Mouse (Mus musculus) CH12.LX (cell line): ENCODE measurements around the gene Musk. TPM values are rescaled to one million over a fixed set of nuclear protein-coding genes. Genes with fewer than 3 reads are reported as not detected.

Experiments
- DNase-seq: peaks from one replicate; pipeline ENCODE4 v3.0.0-alpha.2; 2013; ENCODE audit errors: extremely low read depth
- H3K27ac ChIP-seq: 2 replicates; pipeline ENCODE4 v1.5.1; 2012; ENCODE audit warnings: low read depth, mild to moderate bottlenecking, control low read depth, moderate library complexity; ENCODE audit not compliant: insufficient read depth
- H3K27me3 ChIP-seq: replicated peaks from 2 replicates; pipeline ENCODE3; 2012; ENCODE audit warnings: inconsistent platforms
- H3K36me3 ChIP-seq, 2 experiments: replicated peaks in 1 of 2; 2 replicates each; pipeline versions ENCODE3 to v1.6.1; 2012; ENCODE audit warnings: inconsistent platforms in 1 of 2, low read length in 1 of 2, mild to moderate bottlenecking in 1 of 2, mixed read lengths in 1 of 2, moderate library complexity in 1 of 2; ENCODE audit not compliant: control insufficient read depth in 1 of 2, insufficient read depth in 1 of 2
- H3K4me1 ChIP-seq, 2 experiments: 2 replicates each; pipeline ENCODE4 v1.6.1; 2012; ENCODE audit warnings: inconsistent platforms in 1 of 2, moderate library complexity in 1 of 2; ENCODE audit not compliant: insufficient read depth in 2 of 2, control insufficient read depth in 1 of 2
- H3K4me2 ChIP-seq: 2 replicates; pipeline ENCODE4 v1.6.1; 2012; ENCODE audit warnings: low read depth, mild to moderate bottlenecking, control low read depth; ENCODE audit not compliant: poor library complexity, insufficient read depth, severe bottlenecking
- H3K4me3 ChIP-seq, 3 experiments: fragments of 150-350 bp in 1 of 3; sonication (generic) in 1 of 3; replicated peaks in 1 of 3; 2 replicates each; pipeline versions ENCODE3 to v1.5.1; 2011 to 2012; ENCODE audit warnings: low read depth in 2 of 3, low read length in 2 of 3, mild to moderate bottlenecking in 2 of 3, moderate library complexity in 2 of 3, control low read depth in 1 of 3, improper control_type of control experiment in 1 of 3, inconsistent platforms in 1 of 3, mixed read lengths in 1 of 3; ENCODE audit not compliant: poor library complexity in 1 of 3
- H3K79me2 ChIP-seq: replicated peaks from 2 replicates; pipeline ENCODE4 v1.6.1; 2012; ENCODE audit warnings: mild to moderate bottlenecking, moderate library complexity; ENCODE audit not compliant: control insufficient read depth, poor library complexity, insufficient read depth, severe bottlenecking; ENCODE audit errors: extremely low read depth
- H3K9ac ChIP-seq: 2 replicates; pipeline ENCODE4 v1.6.1; 2012; ENCODE audit warnings: low read depth, mild to moderate bottlenecking, control low read depth, moderate library complexity; ENCODE audit not compliant: insufficient read depth
- H3K9me3 ChIP-seq: replicated peaks from 2 replicates; pipeline ENCODE3; 2012; ENCODE audit warnings: low read length, inconsistent platforms, mixed read lengths
- CHD1 ChIP-seq: IDR thresholded peaks from 2 replicates; pipeline ENCODE4 v1.6.1; 2012; ENCODE audit warnings: low read depth, low read length, improper control_type of control experiment, inconsistent platforms
- CHD2 ChIP-seq: IDR thresholded peaks from 2 replicates; pipeline ENCODE4 v1.6.1; 2011; ENCODE audit warnings: low read length, improper control_type of control experiment
- E2F4 ChIP-seq: IDR thresholded peaks from 2 replicates; pipeline ENCODE4 v1.6.1; 2011; ENCODE audit warnings: low read depth, low read length, improper control_type of control experiment; ENCODE audit not compliant: insufficient replicate concordance
- ETS1 ChIP-seq: conservative IDR thresholded peaks from 2 replicates; pipeline ENCODE4 v1.6.1; 2012; ENCODE audit warnings: low read depth, mild to moderate bottlenecking, inconsistent platforms, low read length, improper control_type of control experiment, moderate library complexity
- GABPA ChIP-seq: IDR thresholded peaks from 2 replicates; pipeline ENCODE4 v1.6.1; 2012; ENCODE audit warnings: low read depth, low read length, improper control_type of control experiment, inconsistent platforms; ENCODE audit not compliant: insufficient replicate concordance
- JUN ChIP-seq: IDR thresholded peaks from 2 replicates; pipeline ENCODE4 v1.6.1; 2011; ENCODE audit warnings: low read depth, mild to moderate bottlenecking, low read length, improper control_type of control experiment, moderate library complexity; ENCODE audit not compliant: insufficient read depth
- JUND ChIP-seq: conservative IDR thresholded peaks from 2 replicates; pipeline ENCODE4 v1.6.1; 2011; ENCODE audit warnings: low read depth, low read length, improper control_type of control experiment
- KAT2A ChIP-seq: IDR thresholded peaks from 2 replicates; pipeline ENCODE4 v1.6.1; 2012; ENCODE audit warnings: low read length, improper control_type of control experiment, inconsistent platforms; ENCODE audit not compliant: insufficient replicate concordance
- MAFK ChIP-seq: IDR thresholded peaks from 2 replicates; pipeline ENCODE4 v1.6.1; 2011; ENCODE audit warnings: low read length, improper control_type of control experiment; ENCODE audit not compliant: insufficient replicate concordance
- PAX5 ChIP-seq: IDR thresholded peaks from 2 replicates; pipeline ENCODE4 v1.6.1; 2012; ENCODE audit warnings: low read length, inconsistent platforms, mixed read lengths
- POLR2A ChIP-seq: IDR thresholded peaks from 2 replicates; pipeline ENCODE4 v1.6.1; 2011; ENCODE audit warnings: low read depth, mild to moderate bottlenecking, improper control_type of control experiment, low read length
- POLR2AphosphoS2 ChIP-seq: IDR thresholded peaks from 2 replicates; pipeline ENCODE4 v1.6.1; 2011; ENCODE audit warnings: low read depth, low read length, improper control_type of control experiment
- TCF12 ChIP-seq: IDR thresholded peaks from 2 replicates; pipeline ENCODE4 v1.6.1; 2014; ENCODE audit warnings: low read depth, mild to moderate bottlenecking, inconsistent platforms, low read length, improper control_type of control experiment
- ZC3H11A ChIP-seq: IDR thresholded peaks from 2 replicates; pipeline ENCODE4 v1.6.1; 2012; ENCODE audit warnings: low read depth, mild to moderate bottlenecking, inconsistent platforms, low read length, improper control_type of control experiment
- ZMIZ1 ChIP-seq: IDR thresholded peaks from 2 replicates; pipeline ENCODE4 v1.6.1; 2012; ENCODE audit warnings: low read depth, mild to moderate bottlenecking, inconsistent platforms, low read length, improper control_type of control experiment
- ZNF384 ChIP-seq: IDR thresholded peaks from 2 replicates; pipeline ENCODE4 v1.6.1; 2012; ENCODE audit warnings: low read depth, low read length, improper control_type of control experiment, inconsistent platforms
- dilution Hi-C: fragments of 300-500 bp; cut with MboI; formaldehyde crosslinking; loops from 2 replicates; pipeline ENCODE4 v1.14.3; 2020; ENCODE audit warnings: low sequenced_read_pairs; ENCODE audit not compliant: extremely low pct_unique_long_range_greater_than_20kb, extremely low pct_ligation_motif_present
- in situ Hi-C: fragments of 300-500 bp; cut with MboI; formaldehyde crosslinking; loops from 3 replicates; pipeline ENCODE4 v1.14.3; 2019; ENCODE audit warnings: low sequenced_read_pairs, low pct_ligation_motif_present, low pct_unique_long_range_greater_than_20kb, mixed read lengths
- polyA plus RNA-seq: library from polyadenylated mRNA; unstranded; fragments of >175 nt; gene quantifications from 2 replicates; pipeline ENCODE4 v1.2.1, GENCODE M21; 2012; ENCODE audit warnings: low read depth; ENCODE audit not compliant: insufficient read length
- total RNA-seq, 2 experiments: library from RNA; depleted of rRNA; stranded (reverse); fragments of 300-350 nt in 1 of 2; fragments of >200 nt in 1 of 2; gene quantifications; 2 replicates each; pipeline ENCODE4 v1.2.3; 2012 to 2014

The Musk gene
- total and polyA plus RNA-seq, 3 experiments: not detected

DNA sequence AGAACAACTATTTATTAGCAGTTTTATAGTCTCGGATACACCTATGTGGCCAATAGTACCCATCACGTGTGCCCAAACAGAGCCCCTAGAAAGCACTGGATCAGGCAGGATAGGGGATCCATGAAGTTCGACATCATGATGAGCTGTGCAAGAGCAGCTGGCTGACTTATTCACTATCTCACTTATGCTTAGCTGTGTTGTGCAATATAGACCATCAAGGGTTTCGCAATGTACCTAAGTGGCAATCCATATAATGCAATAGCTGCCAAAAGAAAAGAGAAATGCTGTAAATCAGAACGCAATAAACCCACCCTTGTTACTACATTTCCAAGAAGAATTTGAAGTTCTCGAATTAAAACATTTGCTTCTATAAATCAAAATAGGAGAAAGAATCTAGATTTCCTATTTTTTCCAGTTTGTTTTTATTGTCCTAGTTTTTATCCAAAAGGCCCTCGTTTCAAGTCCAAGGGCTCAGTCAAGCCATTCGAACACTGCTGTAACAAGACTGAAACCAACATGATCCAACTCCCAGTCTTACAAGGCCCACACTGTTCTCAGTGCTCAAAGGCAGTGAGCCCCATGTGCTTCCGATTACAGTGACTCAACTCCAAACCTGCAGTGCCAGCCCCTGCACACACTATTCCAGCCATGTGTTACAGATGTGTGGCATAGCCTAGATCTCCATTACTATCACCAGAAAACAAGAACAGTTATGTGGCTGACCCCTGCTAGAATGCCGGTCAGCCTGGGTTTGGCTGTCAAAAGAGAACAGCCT lies 45.3 kb downstream of the Musk start:
- dilution Hi-C loops: no loop called here

DNA sequence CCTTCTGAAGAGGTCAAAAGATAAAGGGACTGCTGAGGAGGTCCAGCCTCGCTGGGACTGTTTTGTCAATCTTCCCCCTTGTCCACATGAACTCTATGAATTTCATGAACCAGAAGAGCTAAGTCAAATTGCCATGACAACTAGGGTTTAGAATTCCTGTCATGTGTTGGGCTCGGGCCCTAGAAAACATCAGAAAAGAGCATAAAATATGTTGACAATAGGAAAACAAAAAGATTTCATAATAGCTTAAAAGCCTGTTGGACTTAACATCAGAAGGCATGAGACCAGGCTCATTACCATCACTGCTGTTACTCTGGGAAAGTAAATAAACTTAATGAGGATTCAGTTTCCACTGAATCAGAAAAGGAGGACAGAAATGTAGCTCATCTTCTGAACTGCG lies 46.6 kb downstream of the Musk start:
- Histone ChIP-seq H3K4me3 (no peak overlapping the region), H3K9me3 (no peaks in the 10 kb centered on the region), H3K27me3 (no peaks in the 10 kb centered on the region), H3K27ac (no peak overlapping the region), H3K9ac (no peak overlapping the region), H3K4me1 (no peaks in the 10 kb centered on the region), H3K4me2 (no peak overlapping the region), H3K36me3 (no peaks in the 10 kb centered on the region), H3K79me2 (no peaks in the 10 kb centered on the region)
- no peak for DNase-seq
- no peak for TF ChIP-seq JUN
- no peak for TF ChIP-seq ZNF384
- no peak for TF ChIP-seq POLR2AphosphoS2
- TF ChIP-seq GABPA: no peak
- no peak for TF ChIP-seq JUND
- TF ChIP-seq ZMIZ1: no peak
- TF ChIP-seq PAX5: no peak
- no peak for TF ChIP-seq MAFK
- no peak for TF ChIP-seq ZC3H11A
- no peak for TF ChIP-seq CHD2
- in situ Hi-C loops: no loop called here
- dilution Hi-C loops: no loop called here

More for the DNA sequence above, 45.3 kb downstream of the Musk start:
- Histone ChIP-seq H3K79me2 (no peaks in the 10 kb centered on the region), H3K4me3 (no peak overlapping the region), H3K27ac (no peak overlapping the region), H3K4me2 (no peak overlapping the region)
- TF ChIP-seq POLR2A (no peak), KAT2A (no peak), TCF12 (no peak)
- TF ChIP-seq, all 38 proteins: peak for 0
- no peak for DNase-seq
- in situ Hi-C loops: no loop called here
- Histone ChIP-seq H3K27me3 (no peaks in the 10 kb centered on the region), H3K9me3 (no peaks in the 10 kb centered on the region), H3K9ac (no peak overlapping the region), H3K4me1 (no peaks in the 10 kb centered on the region), H3K36me3 (no peaks in the 10 kb centered on the region)

DNA sequence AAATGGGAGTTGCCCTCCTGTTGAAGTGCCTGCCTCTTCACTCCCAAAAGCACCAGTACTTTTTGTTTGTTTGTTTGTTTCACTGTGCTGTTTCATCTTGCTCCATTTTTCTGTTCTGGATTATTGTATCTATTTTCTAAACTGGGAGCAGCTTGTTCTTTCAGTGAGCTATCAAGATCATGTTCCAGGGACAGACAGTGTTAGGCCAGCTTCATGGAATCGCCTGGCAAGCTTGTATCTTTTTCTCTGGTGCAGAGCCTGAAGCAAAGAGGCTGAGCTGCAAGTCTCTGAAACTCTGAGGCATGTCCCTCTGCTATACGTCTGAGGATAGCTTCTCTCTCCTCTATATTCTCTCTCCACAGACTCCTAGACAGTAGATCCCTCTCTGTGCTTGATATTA lies 50.5 kb downstream of the Musk start:
- Histone ChIP-seq H3K27me3 (no peaks in the 10 kb centered on the region), H3K4me1 (no peaks in the 10 kb centered on the region), H3K4me2 (no peak overlapping the region), H3K9ac (no peak overlapping the region), H3K4me3 (no peak overlapping the region), H3K9me3 (no peaks in the 10 kb centered on the region), H3K36me3 (no peaks in the 10 kb centered on the region), H3K27ac (no peak overlapping the region), H3K79me2 (no peaks in the 10 kb centered on the region)
- no peak for DNase-seq
- dilution Hi-C loops: no loop called here
- in situ Hi-C loops: no loop called here
- no peak for TF ChIP-seq E2F4
- TF ChIP-seq CHD1: no peak
- TF ChIP-seq KAT2A: no peak
- TF ChIP-seq ETS1: no peak
- TF ChIP-seq, all 38 proteins: peak for 0
